Mouse (Mus musculus) forebrain, embryonic 16.5 days (tissue): ENCODE data around the gene Tap2. TPM values are rescaled to one million over a fixed set of nuclear protein-coding genes. Genes with fewer than 3 reads are reported as not detected.

Experiments used
- ATAC-seq: fragments of 200-750 bp; cut with Nextera tagmentation; 2 replicates; pipeline ENCODE4 v1.8.0; 2017; ENCODE audit warnings: mild to moderate bottlenecking, moderate library complexity
- H3K27ac ChIP-seq: fragments of 300-500 bp; sonication (generic); 2 replicates; pipeline ENCODE4 v1.5.1; 2014; ENCODE audit warnings: low read length, control low read depth
- H3K27me3 ChIP-seq: fragments of 300-500 bp; sonication (generic); replicated peaks from 2 replicates; pipeline ENCODE4 v1.6.1; 2014; ENCODE audit warnings: low read length; ENCODE audit not compliant: control insufficient read depth, insufficient read depth
- H3K36me3 ChIP-seq: fragments of 300-500 bp; sonication (generic); 2 replicates; pipeline ENCODE4 v1.6.1; 2014; ENCODE audit not compliant: control insufficient read depth, insufficient read depth
- H3K4me1 ChIP-seq: fragments of 300-500 bp; sonication (generic); replicated peaks from 2 replicates; pipeline ENCODE4 v1.6.1; 2014; ENCODE audit warnings: low read length; ENCODE audit not compliant: control insufficient read depth, insufficient read depth
- H3K4me2 ChIP-seq: fragments of 300-500 bp; sonication (generic); 2 replicates; pipeline ENCODE4 v1.6.1; 2014; ENCODE audit warnings: mild to moderate bottlenecking, low read length, control low read depth
- H3K4me3 ChIP-seq: fragments of 300-500 bp; sonication (generic); replicated peaks from 2 replicates; pipeline ENCODE4 v1.5.1; 2014; ENCODE audit warnings: mild to moderate bottlenecking, low read length, control low read depth
- H3K9ac ChIP-seq: fragments of 300-500 bp; sonication (generic); replicated peaks from 2 replicates; pipeline ENCODE4 v1.6.1; 2014; ENCODE audit warnings: low read depth, low read length, control low read depth
- H3K9me3 ChIP-seq: fragments of 300-500 bp; sonication (generic); 2 replicates; pipeline ENCODE4 v1.6.1; 2016; ENCODE audit warnings: low read length; ENCODE audit not compliant: control insufficient read depth
- WGBS: fragments of 180-500 bp; shearing (Covaris S2); extraction: QIAGEN DNeasy Blood & Tissue Kit; methylation state at CpG from one replicate; pipeline ENCODE4 v1.1.7; 2014; 5-methylcytosine and 5-hydroxymethylcytosine counted together
- polyA plus RNA-seq: library from polyadenylated mRNA; unstranded; fragments of >200 nt; fragmentation: Nextera tagmentation; extraction: Ambion mirVana; gene quantifications from 2 replicates; pipeline ENCODE4 v1.2.1, GENCODE M21; 2015

Gene Tap2
- polyA plus RNA-seq, 1 experiment from 2014 or later = 1.6 TPM

GRCm38 (mm10) chr17:34177179-34177578 lies 26.1 kb upstream of the Tap2 start:
- no peak for ATAC-seq
- H3K4me2 ChIP-seq = no peak overlapping the region
- H3K4me1 ChIP-seq = no peaks in the 10 kb centered on the region
- WGBS = 72% methylated on average over 4 of the region's 4 CpGs
- no peak overlapping the region for H3K9ac ChIP-seq
- H3K9me3 ChIP-seq = peaks cover 6% of the 10 kb centered on the region; the same call in 1 of the 2 replicates
- no peak overlapping the region for H3K4me3 ChIP-seq
- no peaks in the 10 kb centered on the region for H3K36me3 ChIP-seq
- H3K27ac ChIP-seq = no peak overlapping the region
- no peaks in the 10 kb centered on the region; the same call in 1 of the 2 replicates for H3K27me3 ChIP-seq

- 68% methylated on average over 6 of the region's 6 CpGs for WGBS
- no peak overlapping the region for H3K27ac ChIP-seq
- no peak overlapping the region for H3K9ac ChIP-seq
- no peak overlapping the region for H3K4me2 ChIP-seq
- H3K36me3 ChIP-seq = no peaks in the 10 kb centered on the region
- no peaks in the 10 kb centered on the region; the same call in 1 of the 2 replicates for H3K27me3 ChIP-seq
- no peaks in the 10 kb centered on the region for H3K4me1 ChIP-seq
- no peak overlapping the region for H3K4me3 ChIP-seq
- no peak for ATAC-seq
- 0 out of 2 replicates have a peak, but pooled peaks cover 3% of the 10 kb centered on the region for H3K9me3 ChIP-seq
Observed at GRCm38 (mm10) chr17:34179019-34179418, 24.3 kb upstream of the Tap2 start.

DNA sequence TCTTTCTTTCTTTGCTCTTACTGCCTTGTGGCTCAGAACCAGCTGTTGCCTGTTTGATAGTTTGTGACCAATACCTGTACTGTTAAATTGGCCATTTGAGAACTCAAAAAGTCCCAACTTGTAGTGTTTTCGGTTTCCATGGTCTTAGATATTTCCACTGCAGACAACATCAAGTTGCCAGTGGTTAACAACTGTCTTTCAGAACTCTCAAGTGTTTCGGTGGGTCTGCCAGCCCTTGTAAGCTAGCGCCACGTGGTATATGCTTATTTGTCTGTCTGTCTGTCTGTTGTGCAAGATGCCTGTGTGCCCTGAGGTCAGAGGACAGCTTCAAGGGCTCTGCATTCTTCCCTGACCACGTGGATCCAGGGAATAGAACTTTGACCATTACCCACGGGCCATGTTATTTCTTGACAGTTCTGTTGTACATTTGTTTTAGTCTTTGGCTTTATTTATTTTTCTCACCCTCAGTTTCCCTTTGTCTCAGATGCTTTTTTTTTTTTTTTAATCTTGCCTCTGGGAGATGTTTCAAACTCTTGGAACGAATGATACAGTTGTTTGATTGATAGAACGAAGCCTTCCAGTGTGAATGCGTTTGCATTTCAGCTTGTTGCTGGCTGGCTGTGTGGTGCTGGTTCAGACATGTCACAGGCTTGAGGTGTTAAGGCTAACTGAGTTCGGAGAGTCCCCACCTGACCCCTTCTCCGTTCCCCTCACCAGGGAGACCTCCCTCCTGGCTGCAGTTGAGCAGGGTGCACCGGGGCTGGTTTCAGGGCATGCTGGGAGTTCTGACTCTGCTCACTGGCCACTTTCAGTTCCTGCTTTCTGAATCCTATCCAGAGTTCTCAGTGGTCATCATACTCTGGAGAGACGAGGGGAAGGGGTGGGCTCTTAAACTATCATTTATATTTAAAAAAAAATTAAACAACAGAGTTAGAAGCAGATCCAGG lies 23.1 kb upstream of the Tap2 start:
- Histone ChIP-seq H3K27ac (no peak overlapping the region), H3K9me3 (0 out of 2 replicates have a peak, but pooled peaks cover 3% of the 10 kb centered on the region), H3K4me3 (no peak overlapping the region), H3K27me3 (no peaks in the 10 kb centered on the region; the same call in 1 of the 2 replicates), H3K4me1 (no peaks in the 10 kb centered on the region), H3K4me2 (no peak overlapping the region), H3K9ac (no peak overlapping the region), H3K36me3 (no peaks in the 10 kb centered on the region)
- WGBS = 76% methylated on average over 13 of the region's 13 CpGs
- no peak for ATAC-seq

DNA sequence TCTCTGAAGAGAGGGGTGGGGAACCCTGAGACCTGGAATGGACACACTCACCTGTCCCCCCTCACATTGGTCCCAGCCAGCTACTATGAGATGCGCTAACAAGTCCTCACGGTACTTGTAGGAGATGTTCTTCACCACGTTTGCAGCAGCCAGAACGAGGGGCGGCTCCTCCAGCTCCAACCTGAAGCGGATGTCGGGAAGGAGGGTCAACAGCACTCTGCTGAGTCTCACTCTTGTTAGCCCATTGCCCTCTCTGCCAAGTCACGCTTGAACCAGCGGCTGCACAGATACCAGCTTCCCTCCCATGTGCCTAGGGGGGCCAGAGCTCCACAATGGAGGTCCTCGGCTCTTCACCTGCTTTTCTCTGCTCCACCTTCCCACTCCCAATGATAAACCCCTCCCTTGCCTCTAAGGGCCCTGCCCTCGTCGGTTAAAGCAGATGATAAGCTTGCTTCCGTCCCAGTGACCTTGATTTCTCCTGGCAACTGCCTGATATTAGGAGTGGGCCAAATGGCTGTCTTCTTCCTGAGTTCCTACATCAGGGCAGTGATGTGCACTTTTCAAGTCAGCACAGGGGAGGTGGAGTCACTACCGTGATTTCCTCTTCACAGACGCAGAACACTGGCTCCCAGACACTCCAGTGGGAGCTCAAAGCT lies 19.6 kb upstream of the Tap2 start:
- no peaks in the 10 kb centered on the region for H3K9me3 ChIP-seq
- no peak overlapping the region for H3K27ac ChIP-seq
- no peak for ATAC-seq
- no peak overlapping the region for H3K4me2 ChIP-seq
- H3K9ac ChIP-seq = no peak overlapping the region
- H3K36me3 ChIP-seq = no peaks in the 10 kb centered on the region
- WGBS = 79% methylated on average over 15 of the region's 15 CpGs
- no peak overlapping the region for H3K4me3 ChIP-seq
- H3K4me1 ChIP-seq = peaks cover 14% of the 10 kb centered on the region
- H3K27me3 ChIP-seq = peaks cover 23% of the 10 kb centered on the region

DNA sequence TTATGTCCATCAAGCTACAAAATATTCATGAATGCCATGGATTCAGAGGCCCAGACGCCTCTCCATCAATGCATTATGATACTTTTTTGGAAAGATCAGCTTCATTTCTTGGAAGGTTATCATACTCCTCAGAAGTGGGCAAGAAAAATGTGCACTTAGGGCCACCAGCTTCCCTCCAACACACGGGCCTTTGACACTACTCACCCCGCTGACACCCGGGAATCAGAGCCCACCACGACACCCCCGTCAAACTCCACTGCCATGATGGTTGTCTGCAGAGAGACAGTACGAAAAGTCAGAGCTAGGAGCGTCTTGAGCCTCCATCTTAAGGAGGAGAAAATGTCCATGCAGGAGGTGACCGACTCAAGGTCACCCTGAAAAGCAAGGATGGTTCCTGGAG lies 17.8 kb upstream of the Tap2 start:
- 85% methylated on average over 9 of the region's 9 CpGs for WGBS
- peaks cover 28% of the 10 kb centered on the region for H3K27me3 ChIP-seq

GRCm38 (mm10) chr17:34186885-34187260 lies 16.5 kb upstream of the Tap2 start:
- peaks cover 14% of the 10 kb centered on the region for H3K4me1 ChIP-seq

More for the DNA sequence above, 17.8 kb upstream of the Tap2 start:
- no peak overlapping the region for H3K4me2 ChIP-seq
- no peak overlapping the region for H3K9ac ChIP-seq
- H3K36me3 ChIP-seq = no peaks in the 10 kb centered on the region
- H3K4me1 ChIP-seq = peaks cover 14% of the 10 kb centered on the region
- no peak for ATAC-seq
- no peak overlapping the region for H3K4me3 ChIP-seq
- H3K9me3 ChIP-seq = no peaks in the 10 kb centered on the region
- H3K27ac ChIP-seq = no peak overlapping the region

DNA sequence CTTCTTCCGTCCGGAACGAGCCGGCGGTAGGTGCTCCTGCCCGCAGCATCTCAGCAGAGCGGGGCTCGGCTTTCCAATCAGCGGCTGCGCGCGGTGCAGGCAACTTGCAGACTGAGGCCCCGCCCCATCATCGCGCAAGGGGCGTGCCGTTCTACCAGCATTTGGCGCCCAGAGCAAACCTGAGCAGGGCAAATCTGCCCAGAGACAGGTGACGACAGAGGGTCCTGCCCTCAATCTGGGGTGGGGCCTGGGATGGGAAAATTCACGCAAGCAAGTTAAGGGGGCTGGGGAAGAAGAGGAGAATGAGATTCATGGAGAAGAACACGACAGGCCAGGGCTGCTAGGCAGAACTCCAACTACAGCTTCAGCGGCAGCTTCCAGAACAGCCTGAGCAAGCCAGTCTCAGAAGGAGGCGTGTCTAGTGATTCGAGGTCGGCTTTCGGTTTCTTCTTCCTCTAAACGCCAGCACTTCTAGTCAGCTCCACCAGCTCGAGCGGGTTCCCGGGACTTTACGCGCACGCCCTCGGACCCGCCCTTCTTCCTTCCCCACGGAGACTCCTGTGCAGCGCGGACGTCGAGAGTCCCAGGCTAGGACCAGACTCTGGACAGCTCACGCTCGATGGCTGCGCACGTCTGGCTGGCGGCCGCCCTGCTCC lies 15.9 kb upstream of the Tap2 start, which contains the start of the genes Tap1 and Psmb9:
Tap1 (plus strand) TSS at position 293 of the 656 bp plus-strand sequence.
Psmb9 (minus strand) TSS at position 504 of the 656 bp plus-strand sequence.
- H3K4me1 ChIP-seq = peaks cover 14% of the 10 kb centered on the region
- no peaks in the 10 kb centered on the region for H3K9me3 ChIP-seq
- peaks cover 39% of the 10 kb centered on the region for H3K27me3 ChIP-seq
- no peaks in the 10 kb centered on the region for H3K36me3 ChIP-seq
- H3K27ac ChIP-seq = no peak within 1 kb of the TSS
- ATAC-seq = peak; percentile 97
- under 1% methylated on average over 46 of the region's 46 CpGs for WGBS
- H3K9ac ChIP-seq = peak within 1 kb of the TSS; percentile 54
- H3K4me2 ChIP-seq = peak within 1 kb of the TSS; percentile 93
- peak within 1 kb of the TSS; percentile 56 for H3K4me3 ChIP-seq

More at GRCm38 (mm10) chr17:34186885-34187260, 16.5 kb upstream of the Tap2 start:
- WGBS = 5% methylated on average over 14 of the region's 14 CpGs
- Histone ChIP-seq H3K27me3 (peaks cover 37% of the 10 kb centered on the region), H3K4me2 (peak overlapping the region; percentile 93), H3K27ac (no peak overlapping the region), H3K4me3 (peak overlapping the region; percentile 56), H3K9ac (peak overlapping the region; percentile 47; the same call in 1 of the 2 replicates), H3K9me3 (no peaks in the 10 kb centered on the region), H3K36me3 (no peaks in the 10 kb centered on the region)
- ATAC-seq = peak; percentile 38

DNA sequence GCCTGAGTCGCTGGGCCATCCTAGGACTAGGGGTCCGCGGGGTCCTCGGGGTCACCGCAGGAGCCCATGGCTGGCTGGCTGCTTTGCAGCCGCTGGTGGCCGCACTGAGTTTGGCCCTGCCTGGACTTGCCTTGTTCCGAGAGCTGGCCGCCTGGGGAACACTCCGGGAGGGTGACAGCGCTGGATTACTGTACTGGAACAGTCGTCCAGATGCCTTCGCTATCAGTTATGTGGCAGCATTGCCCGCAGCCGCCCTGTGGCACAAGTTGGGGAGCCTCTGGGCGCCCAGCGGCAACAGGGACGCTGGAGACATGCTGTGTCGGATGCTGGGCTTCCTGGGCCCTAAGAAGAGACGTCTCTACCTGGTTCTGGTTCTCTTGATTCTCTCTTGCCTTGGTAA lies 15.3 kb upstream of the Tap2 start:
- Histone ChIP-seq H3K27ac (no peak overlapping the region), H3K27me3 (peaks cover 45% of the 10 kb centered on the region), H3K9me3 (no peaks in the 10 kb centered on the region), H3K4me2 (peak overlapping the region; percentile 93), H3K4me1 (peaks cover 14% of the 10 kb centered on the region), H3K9ac (peak overlapping the region; percentile 54), H3K36me3 (no peaks in the 10 kb centered on the region), H3K4me3 (peak overlapping the region; percentile 56)
- WGBS = 3% methylated on average over 20 of the region's 20 CpGs
- ATAC-seq = no peak

DNA sequence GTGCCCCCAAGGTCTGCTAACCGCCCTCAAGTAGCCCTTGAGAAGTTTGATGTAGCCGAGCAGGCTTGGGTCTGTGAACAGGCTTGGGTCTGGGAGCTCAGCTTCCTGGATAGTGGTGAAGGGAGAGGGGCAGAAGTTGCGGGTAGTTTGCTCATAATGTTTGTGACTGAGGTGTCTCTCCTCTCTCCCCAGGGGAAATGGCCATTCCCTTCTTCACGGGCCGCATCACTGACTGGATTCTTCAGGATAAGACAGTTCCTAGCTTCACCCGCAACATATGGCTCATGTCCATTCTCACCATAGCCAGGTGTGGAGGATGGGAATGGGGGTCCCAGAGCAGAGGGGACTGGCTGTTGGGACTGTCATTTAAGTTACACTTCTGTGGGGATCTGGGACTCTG lies 14.3 kb upstream of the Tap2 start:
- Histone ChIP-seq H3K9ac (no peak overlapping the region), H3K4me1 (peaks cover 14% of the 10 kb centered on the region), H3K27me3 (peaks cover 46% of the 10 kb centered on the region), H3K4me3 (no peak overlapping the region), H3K9me3 (no peaks in the 10 kb centered on the region), H3K36me3 (no peaks in the 10 kb centered on the region), H3K27ac (no peak overlapping the region), H3K4me2 (no peak overlapping the region)
- ATAC-seq = no peak
- 69% methylated on average over 6 of the region's 6 CpGs for WGBS
